Mouse (Mus musculus) splenic B cell, adult 2 months (primary cell): ENCODE measurements around the gene Ddi2.

Experiments used
- DNase-seq: peaks from one replicate; pipeline ENCODE4 v3.0.0-alpha.2; 2011; ENCODE audit warnings: low read depth, low spot score
- H3K27me3 ChIP-seq: 2 replicates; pipeline ENCODE4 v1.6.1; 2012; ENCODE audit warnings: mild to moderate bottlenecking, low read length, moderate library complexity, mixed read lengths; ENCODE audit not compliant: control insufficient read depth, poor library complexity, insufficient read depth, severe bottlenecking
- H3K36me3 ChIP-seq: 2 replicates; pipeline ENCODE4 v1.6.1; 2012; ENCODE audit warnings: mild to moderate bottlenecking, low read length, moderate library complexity, mixed read lengths; ENCODE audit not compliant: control insufficient read depth, poor library complexity, insufficient read depth, severe bottlenecking

The Ddi2 gene

DNA sequence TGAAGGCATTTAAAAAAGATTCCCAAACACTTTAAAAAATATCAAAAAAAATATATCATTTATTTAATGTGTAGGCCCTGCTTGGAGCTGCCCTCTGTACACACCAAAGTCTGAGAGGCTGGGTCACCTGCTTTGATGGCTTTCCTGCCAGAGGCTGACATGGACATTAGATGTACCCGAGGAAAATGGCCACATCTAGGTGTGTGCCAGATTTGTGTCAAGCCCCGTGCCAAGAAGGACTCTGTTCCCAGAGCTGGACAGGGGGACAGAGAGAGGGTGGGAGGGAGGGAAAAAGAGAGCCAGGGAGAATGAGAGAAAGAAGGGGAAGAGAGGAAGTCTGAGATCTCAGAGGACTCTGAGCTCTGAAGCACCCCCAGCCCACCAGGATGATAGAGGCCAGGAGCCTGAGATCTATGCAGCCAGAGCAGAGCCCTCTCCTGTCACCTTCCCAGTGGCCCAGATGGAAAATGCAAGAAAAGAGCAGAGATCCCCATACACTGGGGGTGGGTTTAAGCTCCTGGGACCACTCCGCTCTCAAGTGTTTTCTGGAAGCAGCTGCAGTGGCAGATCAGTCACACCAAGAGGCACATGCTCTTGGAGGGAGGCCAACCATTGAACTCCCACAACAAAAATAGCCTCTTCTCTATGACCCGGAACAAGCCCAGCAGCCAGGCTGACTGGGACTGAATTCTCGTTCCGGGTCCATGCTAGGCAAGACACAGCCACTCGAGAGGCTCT is 79.9 kb downstream of the Ddi2 start:
- DNase-seq = no peak
- no peaks in the 10 kb centered on the region for H3K36me3 ChIP-seq
- no peaks in the 10 kb centered on the region for H3K27me3 ChIP-seq

DNA sequence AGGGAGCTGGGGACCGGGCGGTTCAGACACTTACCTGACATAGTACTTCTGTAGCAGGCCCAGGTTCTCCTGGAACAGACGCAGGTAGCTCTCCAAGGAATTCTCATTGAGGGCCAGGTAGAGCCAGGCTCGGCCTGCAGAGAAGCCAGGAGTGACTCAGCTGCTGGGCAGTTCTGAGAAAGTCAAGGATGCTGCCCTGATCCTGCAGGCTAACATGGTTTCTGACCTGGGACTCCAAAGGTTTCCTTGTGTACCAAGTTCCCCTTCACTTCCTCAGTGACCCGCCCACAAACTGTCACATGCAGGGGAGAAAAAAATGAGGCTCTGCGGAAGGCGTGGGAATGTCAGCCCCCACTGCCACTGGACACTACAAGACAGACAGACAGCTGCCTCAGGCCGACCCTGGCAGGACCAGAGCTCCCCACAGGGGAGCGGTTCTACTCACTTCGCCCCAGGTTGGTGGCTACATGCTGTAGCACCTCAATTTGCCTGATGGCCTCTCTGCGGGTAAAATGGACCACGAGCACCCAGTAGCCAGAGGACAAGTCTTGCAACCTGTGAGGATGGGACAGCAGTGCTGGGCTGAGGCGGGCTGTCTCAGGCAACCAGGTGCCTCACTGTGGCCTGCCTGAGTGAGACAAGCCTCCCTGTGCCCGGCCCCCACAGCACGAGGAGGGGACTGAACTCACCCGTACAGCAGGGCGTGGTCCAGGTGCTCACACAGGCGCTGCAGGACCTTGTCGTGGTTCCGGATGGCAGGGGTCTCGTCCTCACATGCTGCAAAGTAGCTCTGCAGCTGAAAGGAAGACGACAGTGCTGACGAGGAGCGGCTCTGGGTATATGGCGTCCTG is 81.0 kb downstream of the Ddi2 start:
- no peaks in the 10 kb centered on the region for H3K27me3 ChIP-seq
- DNase-seq = no peak
- no peaks in the 10 kb centered on the region for H3K36me3 ChIP-seq

DNA sequence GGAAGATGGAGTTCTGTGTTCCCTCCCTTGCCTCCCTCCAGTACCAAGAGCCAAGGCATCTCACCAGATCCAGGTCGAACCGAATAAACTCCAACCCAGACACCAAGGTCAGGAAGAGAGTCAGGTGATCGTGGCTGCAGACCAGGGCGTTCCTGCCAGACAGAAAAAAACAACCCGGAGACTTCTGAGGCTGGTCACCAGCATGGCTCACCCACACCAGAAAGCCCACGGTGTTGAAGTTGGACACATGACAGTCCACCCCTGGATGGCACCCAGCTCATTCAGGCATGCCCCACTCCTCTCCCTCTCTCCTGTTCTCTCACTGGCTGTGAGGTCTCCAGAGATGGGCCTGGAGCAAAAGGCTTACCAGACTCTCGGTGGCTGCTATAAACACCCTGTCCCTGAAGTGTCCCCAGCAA is 81.9 kb downstream of the Ddi2 start:
- no peaks in the 10 kb centered on the region for H3K27me3 ChIP-seq
- no peak for DNase-seq
- no peaks in the 10 kb centered on the region for H3K36me3 ChIP-seq

DNA sequence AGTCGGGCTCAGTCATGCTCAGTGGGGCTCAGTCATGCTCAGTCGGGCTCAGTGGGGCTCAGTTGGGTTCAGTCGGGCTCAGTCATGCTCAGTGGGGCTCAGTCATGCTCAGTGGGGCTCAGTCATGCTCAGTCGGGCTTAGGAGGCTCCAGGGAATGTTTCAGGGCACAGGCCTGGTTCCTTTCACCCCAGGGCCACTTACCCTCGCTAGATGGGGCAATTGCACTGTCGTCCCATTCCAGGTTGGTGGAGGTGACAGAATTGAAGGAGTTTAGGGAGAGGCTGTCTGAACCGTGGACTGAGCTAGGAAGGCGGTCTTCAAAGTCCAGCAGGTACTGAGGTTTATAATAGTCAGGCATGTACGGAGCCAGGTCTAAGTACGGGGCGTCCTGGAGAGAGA is 83.7 kb downstream of the Ddi2 start:
- no peak for DNase-seq
- Histone ChIP-seq H3K36me3 (no peaks in the 10 kb centered on the region), H3K27me3 (no peaks in the 10 kb centered on the region)

DNA sequence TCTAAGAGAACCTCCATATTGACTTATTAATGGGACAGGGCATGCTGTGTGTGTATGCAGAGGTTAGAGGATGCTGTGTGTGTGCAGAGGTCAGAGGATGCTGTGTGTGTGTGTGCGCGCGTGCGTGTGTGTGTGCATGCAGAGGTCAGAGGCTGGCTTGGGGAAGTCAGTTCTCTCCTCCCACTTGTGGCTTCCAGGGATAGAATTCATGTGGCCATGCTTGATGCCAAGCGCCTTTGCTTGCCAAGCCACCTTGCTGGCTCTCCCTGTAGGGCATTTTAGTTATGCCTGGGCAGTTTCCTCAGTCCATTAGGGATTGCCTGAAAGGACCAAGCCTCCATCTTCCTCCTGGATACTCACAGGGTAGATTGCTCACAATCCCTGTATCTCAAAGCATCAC is 86.5 kb downstream of the Ddi2 start:
- no peak for DNase-seq
- no peaks in the 10 kb centered on the region for H3K27me3 ChIP-seq
- H3K36me3 ChIP-seq = no peaks in the 10 kb centered on the region

DNA sequence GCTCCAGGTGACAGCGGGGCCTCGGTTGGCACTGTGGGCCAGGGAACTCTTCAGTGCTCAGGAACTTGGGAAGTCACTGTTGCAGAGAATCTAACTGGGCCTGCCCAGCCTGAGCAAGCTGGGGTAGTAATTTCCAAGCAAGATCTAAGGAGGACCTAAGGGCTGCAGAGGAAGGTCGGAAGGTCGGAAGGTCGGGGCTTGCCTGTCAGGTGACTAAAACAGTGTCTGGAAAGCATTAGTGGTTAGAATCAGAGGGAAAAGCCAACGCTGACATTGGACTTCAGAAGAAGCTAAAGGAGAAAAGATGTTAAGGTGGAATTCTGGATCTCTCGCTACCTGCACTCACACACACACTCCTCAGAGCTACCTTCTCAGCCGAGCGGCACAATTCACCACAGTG is 87.2 kb downstream of the Ddi2 start:
- no peak for DNase-seq
- no peaks in the 10 kb centered on the region for H3K36me3 ChIP-seq
- no peaks in the 10 kb centered on the region for H3K27me3 ChIP-seq

DNA sequence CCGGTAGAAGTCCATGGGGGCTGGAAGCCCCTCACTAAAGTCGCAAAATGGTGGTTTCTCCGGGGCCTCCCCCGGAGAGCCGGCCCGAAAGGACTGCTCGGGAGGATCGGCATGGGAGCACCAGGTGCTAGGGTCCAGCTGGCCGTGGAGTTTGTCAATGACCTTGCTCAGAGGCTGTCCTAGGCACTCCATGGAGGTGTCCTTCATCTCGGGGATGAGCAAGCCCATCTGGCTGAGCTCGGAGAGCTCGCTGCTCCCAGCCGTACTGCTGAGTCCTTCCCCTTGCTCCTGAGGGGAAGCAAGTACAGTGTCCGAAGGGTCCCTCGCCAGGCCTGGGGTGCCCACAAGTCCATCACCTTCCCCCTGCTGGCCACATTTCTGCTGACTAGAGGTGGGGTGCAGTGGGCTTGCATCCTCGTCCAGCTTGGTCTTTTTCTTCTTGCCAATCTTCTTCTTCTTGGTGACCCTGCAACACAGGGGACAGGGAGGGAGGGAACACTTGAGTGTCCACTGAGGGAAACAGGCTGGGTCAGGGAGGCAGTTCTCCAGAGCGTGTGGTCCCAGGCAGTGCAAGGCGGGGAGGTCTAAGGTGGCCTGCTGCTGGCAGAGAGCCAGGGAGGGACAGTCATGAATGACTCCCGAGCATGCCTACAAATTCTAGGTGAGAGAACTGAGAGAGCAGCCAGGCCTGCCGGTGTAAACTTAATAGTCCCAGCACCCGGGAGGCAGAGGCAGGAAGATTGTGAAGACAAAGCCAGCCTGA is 90.9 kb downstream of the Ddi2 start:
- DNase-seq = no peak
- Histone ChIP-seq H3K36me3 (peaks cover 8% of the 10 kb centered on the region; the same call in 1 of the 2 replicates), H3K27me3 (no peaks in the 10 kb centered on the region)

DNA sequence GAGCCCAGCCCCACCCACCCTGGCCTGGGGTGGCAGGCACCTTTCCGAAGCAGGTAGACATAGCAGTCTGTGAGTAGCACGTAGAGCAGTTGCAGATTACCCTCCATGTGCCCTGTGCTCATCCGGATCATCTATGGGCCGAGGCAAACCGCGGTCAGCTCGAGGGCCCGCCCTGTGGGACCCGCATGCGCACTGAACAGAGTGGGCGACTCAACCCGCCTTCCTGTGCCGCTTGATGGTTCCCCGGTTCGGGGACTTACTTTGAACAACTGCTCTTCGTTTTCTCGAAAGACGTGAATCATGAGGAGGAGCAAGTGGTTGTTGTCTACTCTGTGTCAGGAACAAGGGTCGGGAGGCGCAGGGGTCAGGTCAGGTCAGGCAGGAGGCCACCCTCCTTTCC is 92.0 kb downstream of the Ddi2 start:
- Histone ChIP-seq H3K27me3 (no peaks in the 10 kb centered on the region), H3K36me3 (peaks cover 8% of the 10 kb centered on the region; the same call in 1 of the 2 replicates)
- no peak for DNase-seq

DNA sequence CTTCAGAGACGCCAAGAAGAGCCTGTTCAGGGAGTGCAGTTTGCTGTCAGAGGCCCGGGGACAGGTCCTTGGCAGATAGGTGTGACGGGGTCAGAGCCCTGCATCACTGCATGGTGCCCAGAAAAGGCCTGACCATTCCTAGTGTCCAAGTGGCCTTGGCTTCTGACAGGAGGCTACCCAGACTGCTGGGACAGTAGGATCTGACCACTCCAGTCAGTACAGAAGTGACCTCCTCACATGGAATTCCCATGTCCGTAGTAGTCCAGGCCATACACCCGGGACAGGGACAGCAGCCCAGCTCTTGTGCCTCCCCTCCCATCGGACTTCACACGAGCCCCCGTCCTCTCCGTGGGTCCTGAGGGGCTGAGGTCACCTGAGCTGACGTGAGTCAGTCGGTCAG is 93.2 kb downstream of the Ddi2 start:
- DNase-seq = no peak
- peaks cover 8% of the 10 kb centered on the region; the same call in 1 of the 2 replicates for H3K36me3 ChIP-seq
- H3K27me3 ChIP-seq = no peaks in the 10 kb centered on the region

DNA sequence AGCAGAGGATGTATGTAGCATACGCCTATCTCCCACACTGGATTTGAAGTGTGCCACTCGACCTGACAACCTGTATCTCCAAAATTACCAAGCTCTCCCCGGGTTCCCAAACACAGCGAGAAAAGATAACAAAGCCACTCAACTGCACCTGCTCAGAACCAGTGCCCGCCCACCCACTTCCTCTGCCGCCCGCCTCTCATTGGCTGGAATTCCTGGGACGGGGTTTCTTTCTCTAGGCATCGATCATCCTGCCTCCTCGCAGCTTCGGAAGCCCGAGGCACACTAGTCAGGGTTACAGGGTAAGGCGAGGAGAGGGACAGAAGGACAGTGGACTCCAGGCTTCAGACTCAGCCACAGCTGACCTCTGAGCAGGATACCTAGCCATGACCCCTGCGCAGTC is 94.6 kb downstream of the Ddi2 start:
- peaks cover 8% of the 10 kb centered on the region; the same call in 1 of the 2 replicates for H3K36me3 ChIP-seq
- no peak for DNase-seq

More for the DNA sequence above, 94.6 kb downstream of the Ddi2 start:
- no peaks in the 10 kb centered on the region for H3K27me3 ChIP-seq
